Mouse (Mus musculus) cerebellum, postnatal 10 days (tissue): ENCODE data around the gene Fdxr.

Source experiments
- DNase-seq, 2 experiments: peaks; one replicate each; pipeline ENCODE4 v3.0.0; 2021; ENCODE audit warnings: mixed read lengths in 2 of 2

Gene Fdxr

GRCm38 (mm10) chr11:115234320-115235044, 42.4 kb downstream of the Fdxr start:
- peak; percentile 75 to 77 for DNase-seq

GRCm38 (mm10) chr11:115233526-115234290, 43.1 kb downstream of the Fdxr start:
- peak; percentile 69 to 85 for DNase-seq

- DNase-seq = no peak
Observed at GRCm38 (mm10) chr11:115232889-115233288, 44.0 kb downstream of the Fdxr start.

GRCm38 (mm10) chr11:115231924-115232323, 44.9 kb downstream of the Fdxr start:
- DNase-seq = peak; percentile 59 to 60

GRCm38 (mm10) chr11:115231168-115231915, 45.5 kb downstream of the Fdxr start:
- DNase-seq = no peak

GRCm38 (mm10) chr11:115229021-115229930, 47.6 kb downstream of the Fdxr start:
- no peak for DNase-seq

- DNase-seq = no peak
Observed at GRCm38 (mm10) chr11:115228430-115228829, 48.4 kb downstream of the Fdxr start.

- DNase-seq = peak; percentile 50 to 59
Observed at GRCm38 (mm10) chr11:115227640-115228039, 49.2 kb downstream of the Fdxr start.

GRCm38 (mm10) chr11:115226811-115227491, 49.9 kb downstream of the Fdxr start:
- peak; percentile 71 to 79 for DNase-seq

- no peak for DNase-seq
Observed at GRCm38 (mm10) chr11:115225301-115225700, 51.5 kb downstream of the Fdxr start.

- DNase-seq = peak; percentile 74 to 84
Observed at GRCm38 (mm10) chr11:115224889-115225288, 52.0 kb downstream of the Fdxr start.

- DNase-seq = no peak
Observed at GRCm38 (mm10) chr11:115223877-115224276, 53.0 kb downstream of the Fdxr start.

- no peak for DNase-seq
Observed at GRCm38 (mm10) chr11:115223451-115223850, 53.4 kb downstream of the Fdxr start.

- DNase-seq = peak; percentile 60 to 67
Observed at GRCm38 (mm10) chr11:115222570-115222969, 54.3 kb downstream of the Fdxr start.

GRCm38 (mm10) chr11:115222077-115222476, 54.8 kb downstream of the Fdxr start:
- DNase-seq = peak; percentile 85 to 90

- peak; percentile 43 to 44 for DNase-seq
Observed at GRCm38 (mm10) chr11:115219685-115220084, 57.2 kb downstream of the Fdxr start.

- peak in 1 of 2 experiments; percentile 44 for DNase-seq
Observed at GRCm38 (mm10) chr11:115219263-115219662, 57.6 kb downstream of the Fdxr start.
